19 mouse cellular contexts compared by ENCODE assay signal in the genomic region with DNA sequence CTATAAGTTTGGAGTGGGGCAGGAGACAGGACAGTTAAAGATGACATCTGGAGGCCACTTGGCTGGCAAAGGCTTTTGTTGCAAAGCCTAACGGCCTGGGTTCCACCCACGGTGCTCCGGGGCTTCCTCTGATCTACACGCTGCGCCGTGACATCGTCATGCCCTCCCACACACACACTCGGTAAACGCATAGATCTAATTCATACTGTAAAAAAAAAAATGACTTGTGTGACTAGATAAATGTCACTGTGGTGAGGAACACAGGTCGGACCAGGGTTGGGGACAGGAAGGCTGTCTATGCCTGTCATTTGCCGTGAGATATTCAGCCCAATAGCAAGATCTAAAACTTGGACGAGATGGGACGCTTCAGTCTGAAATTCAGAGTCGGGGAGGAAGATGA.
DNase-seq lines count a peak whose midpoint lies in the region; ATAC-seq lines count a peak whose summit lies in the region.
"Had no signal": no experiment of that assay in that cellular context is flagged by ENCODE, and none has a peak within 500 bp of the region (broad histone marks: within the 10 kb centered on the region; RNA-seq: fewer than 3 reads in every experiment).

No protein-coding gene starts in this region.

- no peak overlapping the region for H3K4me3 ChIP-seq in midbrain, embryonic 10.5 days
- H3K4me3 ChIP-seq in midbrain, embryonic 15.5 days = no peak overlapping the region
- H3K4me3 ChIP-seq in hindbrain, embryonic 16.5 days (ENCODE audit: low read length) = no peak overlapping the region
- H3K4me3 ChIP-seq: embryonic facial prominence, embryonic 12.5 days; forebrain, embryonic 15.5 days; gastrocnemius, adult 2 months; heart, embryonic 13.5 days; hindbrain, embryonic 15.5 days; intestine, embryonic 15.5 days had no signal

- H3K4me1 ChIP-seq in midbrain, embryonic 10.5 days = peaks cover 18% of the 10 kb centered on the region
- H3K4me1 ChIP-seq in midbrain, embryonic 15.5 days = peaks cover 9% of the 10 kb centered on the region; the same call in 1 of the 2 replicates
- no peaks in the 10 kb centered on the region for H3K4me1 ChIP-seq in hindbrain, embryonic 16.5 days (ENCODE audit: control insufficient read depth, insufficient read depth, low read depth, low read length)
- H3K4me1 ChIP-seq: embryonic facial prominence, embryonic 12.5 days; heart, embryonic 13.5 days; hindbrain, embryonic 15.5 days; intestine, embryonic 15.5 days had no signal

- H3K27me3 ChIP-seq in midbrain, embryonic 10.5 days (ENCODE audit: low read depth, poor library complexity, severe bottlenecking) = no peaks in the 10 kb centered on the region
- no peaks in the 10 kb centered on the region for H3K27me3 ChIP-seq in midbrain, embryonic 15.5 days (replicated peaks)
- H3K27me3 ChIP-seq in hindbrain, embryonic 16.5 days (replicated peaks; ENCODE audit: control insufficient read depth, insufficient read depth, low read length) = no peaks in the 10 kb centered on the region
- H3K27me3 ChIP-seq: forebrain, embryonic 15.5 days; hindbrain, embryonic 15.5 days; intestine, embryonic 15.5 days had no signal

- H3K4me2 ChIP-seq in midbrain, embryonic 15.5 days = no peak overlapping the region
- no peak overlapping the region for H3K4me2 ChIP-seq in hindbrain, embryonic 16.5 days (ENCODE audit: low read length)
- H3K4me2 ChIP-seq: embryonic facial prominence, embryonic 12.5 days; forebrain, embryonic 15.5 days; heart, embryonic 13.5 days; hindbrain, embryonic 15.5 days; intestine, embryonic 15.5 days had no signal

- WGBS in midbrain, embryonic 10.5 days = 91% methylated on average over 14 of the region's 14 CpGs
- WGBS in midbrain, embryonic 15.5 days = 87% methylated on average over 14 of the region's 14 CpGs
- 85% methylated on average over 14 of the region's 14 CpGs for WGBS in hindbrain, embryonic 16.5 days

- H3K27ac ChIP-seq in midbrain, embryonic 10.5 days (replicated peaks) = peak overlapping the region; percentile 69; the same call in 1 of the 2 replicates
- H3K27ac ChIP-seq in midbrain, embryonic 15.5 days = no peak overlapping the region
- no peak overlapping the region for H3K27ac ChIP-seq in hindbrain, embryonic 16.5 days (ENCODE audit: low read depth, low read length)
- H3K27ac ChIP-seq: embryonic facial prominence, embryonic 12.5 days; forebrain, embryonic 15.5 days; gastrocnemius, adult 2 months; heart, embryonic 13.5 days; hindbrain, embryonic 15.5 days; intestine, embryonic 15.5 days had no signal

- H3K9me3 ChIP-seq in midbrain, embryonic 10.5 days (replicated peaks) = no peaks in the 10 kb centered on the region
- H3K9me3 ChIP-seq in midbrain, embryonic 15.5 days = no peaks in the 10 kb centered on the region
- no peaks in the 10 kb centered on the region for H3K9me3 ChIP-seq in hindbrain, embryonic 16.5 days (ENCODE audit: control insufficient read depth, low read length)
- H3K9me3 ChIP-seq: embryonic facial prominence, embryonic 12.5 days; forebrain, embryonic 15.5 days; heart, embryonic 13.5 days; hindbrain, embryonic 15.5 days; intestine, embryonic 15.5 days had no signal

- no peak overlapping the region for H3K9ac ChIP-seq in midbrain, embryonic 15.5 days
- no peak overlapping the region for H3K9ac ChIP-seq in hindbrain, embryonic 16.5 days (ENCODE audit: low read depth, low read length)
- H3K9ac ChIP-seq: embryonic facial prominence, embryonic 12.5 days; forebrain, embryonic 15.5 days; heart, embryonic 13.5 days; hindbrain, embryonic 15.5 days; intestine, embryonic 15.5 days had no signal

- DNase-seq in midbrain, embryonic 10.5 days (ENCODE audit: low spot score) = no peak
- DNase-seq in CD4-positive helper T cell, adult 2 months (ENCODE audit: low read depth, low spot score) = peak; percentile 41
- peak; percentile 69 for DNase-seq in CD4-positive, CD25-positive, alpha-beta regulatory T cell, adult 2 months (ENCODE audit: low read depth, low spot score)
- DNase-seq in brain, adult 2 months (ENCODE audit: low read depth, low spot score) = peak; percentile 50
- no peak for DNase-seq in adrenal gland, postnatal 36 days
- DNase-seq: adrenal gland, postnatal 10 days; cerebellum, adult 9-10 months; cerebellum, postnatal 25 days; heart, adult 11 months; heart, postnatal 36 days; kidney, adult 18-20 months had no signal

- no peaks in the 10 kb centered on the region for H3K36me3 ChIP-seq in midbrain, embryonic 10.5 days
- no peaks in the 10 kb centered on the region for H3K36me3 ChIP-seq in midbrain, embryonic 15.5 days (replicated peaks)
- H3K36me3 ChIP-seq in hindbrain, embryonic 16.5 days (ENCODE audit: control insufficient read depth, insufficient read depth, low read length) = no peaks in the 10 kb centered on the region
- H3K36me3 ChIP-seq: embryonic facial prominence, embryonic 12.5 days; forebrain, embryonic 15.5 days; heart, embryonic 13.5 days; hindbrain, embryonic 15.5 days; intestine, embryonic 15.5 days had no signal

- no peak; the same call in 1 of the 2 replicates for ATAC-seq in midbrain, embryonic 15.5 days (replicated peaks)
- ATAC-seq in hindbrain, embryonic 16.5 days = no peak
- ATAC-seq: forebrain, embryonic 15.5 days; intestine, embryonic 15.5 days had no signal

Comparison
In these comparisons a context has a peak if more than half of its experiments do, and no peak if none do; other contexts are left out.
1. DNase-seq: peak in CD4-positive helper T cell, adult 2 months (single experiment), CD4-positive, CD25-positive, alpha-beta regulatory T cell, adult 2 months (single experiment) and brain, adult 2 months (single experiment); none in midbrain, embryonic 10.5 days (single experiment) and adrenal gland, postnatal 36 days (0 of 2).